Mouse (Mus musculus) urinary bladder, postnatal 14 days (tissue): Measurements from ENCODE around the gene Tmsb15a.
"Not testable (repeated sequence)": the region's sequence is repeated elsewhere in the genome, so short reads cannot be mapped to it uniquely, and the experiment has no call there.

Experiments used
- DNase-seq: peaks from one replicate; pipeline ENCODE4 v3.0.0; 2021; ENCODE audit warnings: low spot score

Gene Tmsb15a

GRCm38 (mm10) chrX:135725161-135725560 is at the start of gene Tmsb15a:
Gene Tmsb15a, minus strand, starts transcription at chrX:135725261.
- DNase-seq = no peak

GRCm38 (mm10) chrX:135768565-135768964 is 43.5 kb upstream of the Tmsb15a start:
- DNase-seq = peak; percentile 7

GRCm38 (mm10) chrX:135768043-135768548 is 43.0 kb upstream of the Tmsb15a start:
- no peak for DNase-seq

GRCm38 (mm10) chrX:135761707-135762106 is 36.6 kb upstream of the Tmsb15a start:
- no peak for DNase-seq

GRCm38 (mm10) chrX:135752832-135753231 is 27.8 kb upstream of the Tmsb15a start:
- peak; percentile 61 for DNase-seq

GRCm38 (mm10) chrX:135745376-135745775 is 20.3 kb upstream of the Tmsb15a start:
- not testable (repeated sequence) for DNase-seq

- DNase-seq = no peak
Observed at GRCm38 (mm10) chrX:135743056-135743355, 17.9 kb upstream of the Tmsb15a start.

GRCm38 (mm10) chrX:135742304-135743055 is 17.4 kb upstream of the Tmsb15a start, which contains the start of the genes Armcx5 and Gprasp1:
Gene Armcx5, plus strand, starts transcription at chrX:135742733.
Gene Gprasp1, plus strand, starts transcription at chrX:135742733.
- peak; percentile 85 for DNase-seq

- no peak for DNase-seq
Observed at GRCm38 (mm10) chrX:135738730-135739520, 13.9 kb upstream of the Tmsb15a start.

GRCm38 (mm10) chrX:135712845-135713244 is 12.2 kb downstream of the Tmsb15a start:
- DNase-seq = no peak

- DNase-seq = no peak
Observed at GRCm38 (mm10) chrX:135704349-135704748, 20.7 kb downstream of the Tmsb15a start.

GRCm38 (mm10) chrX:135703111-135703510 is 21.9 kb downstream of the Tmsb15a start:
- DNase-seq = no peak

GRCm38 (mm10) chrX:135693633-135694032 is 31.4 kb downstream of the Tmsb15a start, which contains the start of gene Tcp11x2:
Gene Tcp11x2, minus strand, starts transcription at chrX:135693790.
- no peak for DNase-seq

GRCm38 (mm10) chrX:135687802-135688201 is 37.3 kb downstream of the Tmsb15a start:
- no peak for DNase-seq

- DNase-seq = no peak
Observed at GRCm38 (mm10) chrX:135681858-135682257, 43.2 kb downstream of the Tmsb15a start.
